Mouse (Mus musculus) embryonic fibroblast, embryonic 13.5 days (primary cell): Measurements from ENCODE around the gene Slc25a16.

ENCODE experiments used
- CTCF ChIP-seq: IDR thresholded peaks from 2 replicates; pipeline ENCODE4 v1.5.1; 2011; ENCODE audit warnings: mild to moderate bottlenecking, control low read depth, low read length, moderate library complexity, borderline replicate concordance; ENCODE audit not compliant: insufficient read depth
- POLR2A ChIP-seq: IDR thresholded peaks from 2 replicates; pipeline ENCODE4 v1.6.1; 2011; ENCODE audit warnings: low read depth, mild to moderate bottlenecking, control low read depth, low read length, moderate library complexity

- TF ChIP-seq CTCF (no peak), POLR2A (no peak)
Measured at GRCm38 (mm10) chr10:62932381-62932780, 11.9 kb downstream of the Slc25a16 start.
